Mouse (Mus musculus) heart, adult 2 months (tissue): ENCODE data around the gene Adam19. TPM values are rescaled to one million over a fixed set of nuclear protein-coding genes. Genes with fewer than 3 reads are reported as not detected.
A peak's percentile ranks its signal among the peaks of the same experiment; 100 is the strongest.

Source experiments
- DNase-seq, 2 experiments: peaks; one replicate each; pipeline ENCODE4 v3.0.0; 2021
- H3K27ac ChIP-seq: fragments of 200-600 bp; 2 replicates; pipeline ENCODE4 v1.8.1; 2022
- H3K27me3 ChIP-seq: fragments of 200-500 bp; 2 replicates; pipeline ENCODE4 v1.6.1; 2012; ENCODE audit warnings: mild to moderate bottlenecking, low read length, inconsistent platforms, mixed read lengths; ENCODE audit not compliant: control insufficient read depth, insufficient read depth
- H3K36me3 ChIP-seq: fragments of 200-500 bp; 2 replicates; pipeline ENCODE4 v1.6.1; 2012; ENCODE audit warnings: low read length, inconsistent platforms; ENCODE audit not compliant: control insufficient read depth, insufficient read depth
- H3K4me1 ChIP-seq: fragments of 200-500 bp; 2 replicates; pipeline ENCODE4 v1.6.1; 2011; ENCODE audit warnings: low read length; ENCODE audit not compliant: control insufficient read depth, insufficient read depth
- H3K4me3 ChIP-seq: fragments of 200-600 bp; 2 replicates; pipeline ENCODE4 v1.8.1; 2022
- H3K79me2 ChIP-seq: fragments of 200-500 bp; replicated peaks from 2 replicates; pipeline ENCODE4 v1.6.1; 2012; ENCODE audit warnings: mild to moderate bottlenecking, inconsistent platforms, low read length, moderate library complexity, mixed read lengths; ENCODE audit not compliant: control insufficient read depth, insufficient read depth
- H3K9ac ChIP-seq: fragments of 200-500 bp; 2 replicates; pipeline ENCODE4 v1.6.1; 2012; ENCODE audit warnings: low read depth, mild to moderate bottlenecking, control low read depth, inconsistent platforms, low read length, mixed read lengths
- CTCF ChIP-seq: fragments of 200-600 bp; IDR thresholded peaks from 2 replicates; pipeline ENCODE4 v1.8.1; 2022; ENCODE audit warnings: antibody characterized with exemption, mild to moderate bottlenecking, moderate library complexity
- EP300 ChIP-seq: fragments of 200-500 bp; IDR thresholded peaks from 2 replicates; pipeline ENCODE4 v1.6.1; 2011; ENCODE audit warnings: low read depth, low read length, control low read depth; ENCODE audit not compliant: insufficient read depth
- POLR2A ChIP-seq: fragments of 200-500 bp; IDR thresholded peaks from 2 replicates; pipeline ENCODE4 v1.6.1; 2011; ENCODE audit warnings: mild to moderate bottlenecking, low read depth, low read length, control low read depth; ENCODE audit not compliant: insufficient read depth
- WGBS: fragments of 180-500 bp; shearing (Covaris S2); methylation state at CpG from one replicate; pipeline ENCODE4 v1.1.7; 2018; 5-methylcytosine and 5-hydroxymethylcytosine counted together
- intact Hi-C: fragments of 180-260 bp; cut with DNase I; formaldehyde crosslinking; loops from one replicate; pipeline ENCODE4 v1.15.1; 2025
- polyA plus RNA-seq: library from polyadenylated mRNA; depleted of rRNA; stranded (reverse); fragments of >200 nt; gene quantifications from 2 replicates; pipeline ENCODE4 v1.2.3, GENCODE M21; 2012
- total RNA-seq, 2 experiments: library from RNA; stranded (reverse); gene quantifications; 2 replicates each; pipeline ENCODE4 v1.2.3; 2021

The Adam19 gene
- total and polyA plus RNA-seq, 3 experiments, result 17.7 to 63.9 (median 21.9) TPM

DNA sequence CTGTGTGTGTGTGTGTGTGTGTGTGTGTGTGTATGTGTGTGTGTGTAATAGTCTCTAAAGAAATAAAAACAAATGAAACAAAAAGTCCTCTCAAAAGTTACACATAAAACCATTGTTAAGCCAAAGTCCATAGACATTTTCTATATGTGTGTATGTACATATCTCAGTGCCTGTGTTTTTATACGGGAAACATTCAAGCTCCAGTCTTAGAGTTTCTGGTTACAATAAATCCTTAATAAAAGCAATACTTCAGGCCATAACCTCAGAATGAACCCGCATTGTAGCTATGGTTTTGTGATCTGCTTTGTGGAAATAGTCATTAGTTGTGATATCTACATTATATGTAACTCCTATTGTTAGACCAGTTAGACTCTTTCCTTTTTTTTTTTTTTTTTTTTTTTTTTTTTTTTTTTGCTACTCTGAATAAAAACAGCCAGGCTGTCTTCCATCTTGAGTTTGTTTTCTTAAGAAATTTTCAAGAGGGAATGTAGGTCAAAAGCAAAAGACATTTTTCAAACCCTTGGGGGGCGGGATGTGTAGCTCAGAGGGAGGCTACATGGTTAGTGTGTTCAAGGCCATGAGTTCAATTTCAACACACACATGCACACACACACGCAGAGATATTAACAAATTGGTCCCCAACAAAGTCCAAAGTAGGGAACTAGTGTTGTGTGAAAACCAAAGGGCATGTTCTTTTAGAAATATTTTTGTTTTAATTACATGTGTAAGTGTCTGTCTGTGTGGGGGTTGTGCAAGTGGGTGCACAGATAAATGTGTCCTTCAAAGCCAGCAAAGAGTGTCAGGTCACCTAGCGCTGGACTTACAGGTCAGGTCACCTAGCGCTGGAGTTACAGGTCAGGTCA lies 27.6 kb upstream of the Adam19 start:
- intact Hi-C loops, result no loop called here
- Histone ChIP-seq H3K4me1 (no peaks in the 10 kb centered on the region; the same call in 1 of the 2 replicates), H3K36me3 (no peaks in the 10 kb centered on the region), H3K27ac (no peak overlapping the region), H3K79me2 (no peaks in the 10 kb centered on the region), H3K9ac (no peak overlapping the region), H3K4me3 (no peak overlapping the region), H3K27me3 (no peaks in the 10 kb centered on the region)
- no peak for DNase-seq
- WGBS, result 87% methylated on average over 6 of the region's 6 CpGs
- TF ChIP-seq POLR2A (no peak), CTCF (no peak), EP300 (no peak)

DNA sequence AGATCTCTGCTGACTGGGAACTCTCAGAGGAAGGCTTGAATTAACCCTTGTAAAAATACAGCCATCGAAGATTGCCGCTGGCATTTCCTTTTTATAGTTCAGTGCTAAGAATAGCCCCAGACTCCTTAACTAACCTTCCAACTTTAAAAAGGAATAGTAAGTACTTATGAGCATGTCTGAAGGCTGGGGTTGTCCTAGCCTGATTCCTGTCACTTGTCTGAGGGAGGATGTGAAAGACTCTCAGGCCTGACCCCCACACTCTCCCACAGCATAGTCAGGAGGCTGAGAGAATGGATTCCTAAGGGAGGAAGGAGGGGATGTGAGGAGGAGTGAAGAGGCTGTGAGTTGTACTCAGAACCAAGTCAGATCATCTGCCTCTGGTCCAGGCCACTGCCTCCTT lies 26.3 kb upstream of the Adam19 start:
- Histone ChIP-seq H3K9ac (no peak overlapping the region), H3K27ac (no peak overlapping the region), H3K79me2 (no peaks in the 10 kb centered on the region), H3K36me3 (no peaks in the 10 kb centered on the region), H3K4me3 (no peak overlapping the region), H3K27me3 (no peaks in the 10 kb centered on the region), H3K4me1 (no peaks in the 10 kb centered on the region; the same call in 1 of the 2 replicates)
- intact Hi-C loops, result no loop called here
- no peak for TF ChIP-seq CTCF
- no peak for TF ChIP-seq EP300
- no peak for TF ChIP-seq POLR2A
- no peak for DNase-seq
- WGBS, result 11% methylated on average over 2 of the region's 2 CpGs

DNA sequence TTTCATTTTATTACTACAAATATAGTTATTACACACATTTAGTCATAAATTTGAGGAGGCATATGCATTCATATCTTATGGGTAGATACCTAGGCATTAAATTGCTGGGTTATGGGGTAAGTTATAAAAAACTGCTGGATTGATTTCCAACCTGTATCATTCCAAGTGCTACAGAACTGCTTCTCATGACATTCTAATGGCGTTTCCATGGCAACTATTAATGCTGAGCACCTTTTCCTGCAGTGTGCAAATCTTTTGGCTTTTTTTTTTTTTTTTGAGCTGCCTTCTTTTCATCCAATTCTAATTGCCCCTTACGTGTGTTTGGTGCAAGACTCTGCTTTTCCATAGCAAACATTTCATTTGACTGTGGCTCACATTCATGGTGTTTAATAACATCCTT lies 25.8 kb upstream of the Adam19 start:
- H3K27ac ChIP-seq, result no peak overlapping the region
- intact Hi-C loops, result no loop called here

DNA sequence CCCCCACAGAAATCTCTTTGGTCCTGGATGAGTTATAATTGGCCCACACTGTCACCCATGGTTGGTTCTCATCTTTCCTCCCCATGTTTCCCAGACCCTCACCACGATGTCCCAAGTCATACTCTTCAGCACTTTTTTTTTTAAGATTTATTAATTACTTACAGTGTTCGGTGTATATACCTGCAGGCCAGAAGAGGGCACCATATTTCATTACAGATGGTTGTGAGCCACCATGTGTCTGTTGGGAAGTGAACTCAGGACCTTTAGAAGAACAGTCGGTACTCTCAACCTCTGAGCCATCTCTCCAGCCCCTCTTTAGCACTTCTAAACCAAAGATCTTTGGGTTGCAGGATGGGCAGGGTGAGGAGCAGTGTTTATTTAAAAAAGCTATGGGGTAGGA lies 24.3 kb upstream of the Adam19 start:
- no peak for DNase-seq
- Histone ChIP-seq H3K27ac (no peak overlapping the region), H3K27me3 (no peaks in the 10 kb centered on the region), H3K79me2 (no peaks in the 10 kb centered on the region), H3K4me1 (no peaks in the 10 kb centered on the region; the same call in 1 of the 2 replicates), H3K9ac (no peak overlapping the region), H3K36me3 (no peaks in the 10 kb centered on the region), H3K4me3 (no peak overlapping the region)
- TF ChIP-seq EP300, result no peak
- peak; percentile 46 for TF ChIP-seq CTCF
- WGBS, result 59% methylated on average over 3 of the region's 3 CpGs
- intact Hi-C loops, result no loop called here

More for the DNA sequence above, 25.8 kb upstream of the Adam19 start:
- H3K4me1 ChIP-seq, result no peaks in the 10 kb centered on the region; the same call in 1 of the 2 replicates
- DNase-seq, result no peak
- no peaks in the 10 kb centered on the region for H3K36me3 ChIP-seq
- no peak overlapping the region for H3K9ac ChIP-seq
- H3K4me3 ChIP-seq, result no peak overlapping the region
- no peaks in the 10 kb centered on the region for H3K27me3 ChIP-seq
- no peaks in the 10 kb centered on the region for H3K79me2 ChIP-seq
- TF ChIP-seq EP300, result no peak
- TF ChIP-seq CTCF, result no peak
- TF ChIP-seq POLR2A, result no peak
- WGBS, result 92% methylated on average over 2 of the region's 2 CpGs

DNA sequence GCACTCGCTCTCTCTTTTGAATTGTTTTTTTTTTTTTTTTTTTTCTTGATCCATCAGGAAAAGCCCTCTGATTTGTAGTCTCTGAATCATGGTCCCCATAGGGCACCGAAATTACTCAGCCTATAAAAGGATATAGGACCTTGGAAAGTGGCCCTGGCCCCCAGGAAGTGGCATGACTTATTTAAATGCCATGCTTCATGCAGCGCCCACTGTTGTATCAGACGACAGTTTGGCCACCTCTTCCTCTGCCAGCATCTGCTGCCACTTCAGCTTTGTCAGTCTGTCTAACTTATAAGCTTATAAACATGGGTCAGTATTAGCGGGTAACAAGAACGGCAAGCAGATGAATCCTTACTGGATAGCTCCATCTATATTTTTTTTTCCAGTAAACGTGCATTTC lies 22.8 kb upstream of the Adam19 start:
- H3K4me1 ChIP-seq, result no peaks in the 10 kb centered on the region; the same call in 1 of the 2 replicates
- H3K27ac ChIP-seq, result no peak overlapping the region
- H3K79me2 ChIP-seq, result no peaks in the 10 kb centered on the region
- no peak overlapping the region for H3K9ac ChIP-seq
- DNase-seq, result no peak
- H3K36me3 ChIP-seq, result no peaks in the 10 kb centered on the region
- TF ChIP-seq POLR2A (no peak), EP300 (no peak), CTCF (no peak)
- no peak overlapping the region for H3K4me3 ChIP-seq
- no peaks in the 10 kb centered on the region for H3K27me3 ChIP-seq
- intact Hi-C loops, result no loop called here
- 87% methylated on average over 7 of the region's 7 CpGs for WGBS

DNA sequence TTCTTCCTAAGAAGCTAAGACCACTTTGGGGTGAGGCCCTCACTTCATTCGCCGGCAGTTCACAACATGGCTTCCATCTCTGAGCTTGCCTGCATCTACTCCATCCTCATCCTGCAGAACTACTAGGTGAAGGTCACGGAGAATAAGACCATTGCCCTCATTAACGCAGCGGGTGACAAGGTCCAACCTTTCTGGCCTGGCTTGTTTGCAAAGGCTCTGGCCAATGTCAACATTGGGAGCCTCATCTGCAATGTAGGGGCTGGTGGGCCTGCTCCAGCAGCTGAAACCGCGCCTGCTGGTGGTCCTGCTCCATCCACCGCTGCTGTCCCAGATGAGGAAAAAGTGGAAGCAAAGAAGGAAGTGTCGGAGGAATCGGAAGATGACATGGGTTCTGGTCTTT lies 19.4 kb upstream of the Adam19 start:
- intact Hi-C loops, result no loop called here
- no peaks in the 10 kb centered on the region for H3K27me3 ChIP-seq

More for the DNA sequence above, 19.4 kb upstream of the Adam19 start:
- H3K4me1 ChIP-seq, result peaks cover 2% of the 10 kb centered on the region; the same call in 1 of the 2 replicates
- no peak for DNase-seq
- no peak overlapping the region for H3K4me3 ChIP-seq
- H3K9ac ChIP-seq, result no peak overlapping the region
- no peak overlapping the region for H3K27ac ChIP-seq
- TF ChIP-seq CTCF (no peak), POLR2A (no peak), EP300 (no peak)
- no peaks in the 10 kb centered on the region for H3K79me2 ChIP-seq
- H3K36me3 ChIP-seq, result no peaks in the 10 kb centered on the region
- 97% methylated on average over 10 of the region's 10 CpGs for WGBS
